Mouse (Mus musculus): Measurements from ENCODE around the gene Saysd1.

Gene Saysd1

DNA sequence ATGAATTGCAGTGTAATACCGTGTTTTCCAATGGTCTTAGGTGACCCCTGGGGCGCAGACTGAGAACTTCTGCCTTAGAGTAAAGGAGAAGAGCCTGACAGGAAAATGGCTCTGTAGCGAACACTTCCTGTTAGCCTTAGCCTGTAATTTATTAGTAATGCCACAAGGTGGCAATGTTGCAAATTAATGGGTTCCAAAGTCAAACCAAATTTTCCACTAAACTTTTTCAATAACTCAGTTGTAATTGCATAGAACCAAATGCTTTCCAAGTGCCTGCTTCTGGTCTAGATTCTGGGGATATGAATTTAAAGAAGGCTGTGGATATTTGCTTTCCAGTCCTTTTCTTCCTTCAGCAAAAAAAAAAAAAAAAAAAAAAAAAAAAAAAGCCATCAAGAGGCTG is 26.1 kb downstream of the Saysd1 start:
- no peak for DNase-seq (ENCODE audit: low spot score in 2 of 2)

GRCm38 (mm10) chr14:20110945-20111344 is 27.4 kb downstream of the Saysd1 start:
- no peak for DNase-seq (ENCODE audit: low spot score in 2 of 2)

GRCm38 (mm10) chr14:20106271-20106670 is 32.1 kb downstream of the Saysd1 start:
- no peak for DNase-seq (ENCODE audit: low spot score in 2 of 2)

GRCm38 (mm10) chr14:20103207-20103606 is 35.1 kb downstream of the Saysd1 start:
- no peak for DNase-seq (ENCODE audit: low spot score in 2 of 2)

DNA sequence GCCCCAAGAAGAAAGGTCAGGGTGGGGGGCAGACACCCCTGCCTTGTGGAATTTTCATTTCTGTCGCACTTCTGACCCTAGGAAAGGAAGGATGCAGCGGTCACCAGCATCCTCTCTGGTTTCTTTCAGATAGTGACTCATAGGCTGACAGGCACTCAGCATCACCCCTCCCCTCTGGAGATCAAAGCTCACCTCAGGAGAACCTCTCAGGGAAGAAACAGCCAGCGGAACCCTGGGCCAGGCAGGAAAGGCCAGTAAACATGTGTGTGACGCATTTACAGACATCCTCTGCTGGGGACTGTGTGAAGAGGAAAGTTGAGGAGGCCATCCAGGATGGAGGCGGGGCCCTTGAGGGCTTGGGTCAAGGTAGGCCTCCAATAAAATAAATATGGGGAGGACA is 40.3 kb downstream of the Saysd1 start:
- DNase-seq (ENCODE audit: low spot score in 2 of 2): no peak

GRCm38 (mm10) chr14:20094942-20095341 is 43.4 kb downstream of the Saysd1 start:
- DNase-seq (ENCODE audit: low spot score in 2 of 2): no peak

DNA sequence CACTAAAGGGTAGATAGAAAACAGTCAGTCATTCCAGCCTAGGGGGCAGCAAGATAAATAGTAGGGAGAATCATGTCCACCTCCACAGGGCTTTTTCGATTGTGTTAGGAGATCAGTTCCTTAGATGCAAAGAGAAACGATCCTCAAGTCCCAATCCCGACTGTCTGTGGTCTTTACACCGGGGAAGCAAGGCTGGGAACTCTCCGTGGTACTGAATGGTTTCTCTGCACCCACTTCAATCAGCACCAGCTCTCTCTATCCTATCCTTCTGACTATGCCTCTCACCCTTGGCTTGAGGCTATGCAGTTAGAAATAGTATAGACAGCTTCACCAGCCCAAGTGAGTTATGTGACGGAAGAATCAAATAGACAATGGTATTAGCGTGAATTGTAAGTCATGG is 44.8 kb downstream of the Saysd1 start:
- DNase-seq (ENCODE audit: low spot score in 2 of 2): no peak

- no peak for DNase-seq (ENCODE audit: low spot score in 2 of 2)
Observed at GRCm38 (mm10) chr14:20084335-20084734, 54.0 kb downstream of the Saysd1 start.

GRCm38 (mm10) chr14:20082536-20083325 is 55.6 kb downstream of the Saysd1 start:
- peak; percentile 85 to 90 for DNase-seq (ENCODE audit: low spot score in 2 of 2)

- no peak for DNase-seq (ENCODE audit: low spot score in 2 of 2)
Observed at GRCm38 (mm10) chr14:20081937-20082533, 56.3 kb downstream of the Saysd1 start.

DNA sequence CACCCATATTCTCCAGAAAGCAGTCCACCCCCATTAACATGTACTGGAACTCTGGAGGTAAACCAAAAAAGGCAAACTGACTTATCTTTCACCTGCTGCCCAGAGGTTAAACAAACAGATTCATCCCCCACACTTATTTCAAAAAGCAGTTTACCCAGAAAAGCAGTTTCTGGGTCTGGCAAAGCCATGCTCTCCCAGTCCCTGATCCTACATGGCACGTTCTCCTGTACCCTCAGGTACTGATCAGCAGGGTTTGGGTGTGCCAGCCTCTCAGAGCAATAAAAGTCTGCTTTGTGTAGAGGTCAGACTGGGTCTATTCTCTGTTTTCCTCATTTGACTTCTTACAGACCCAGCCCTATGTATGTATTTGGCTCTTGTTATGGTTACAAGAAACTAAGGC is 57.2 kb downstream of the Saysd1 start:
- no peak for DNase-seq (ENCODE audit: low spot score in 2 of 2)

DNA sequence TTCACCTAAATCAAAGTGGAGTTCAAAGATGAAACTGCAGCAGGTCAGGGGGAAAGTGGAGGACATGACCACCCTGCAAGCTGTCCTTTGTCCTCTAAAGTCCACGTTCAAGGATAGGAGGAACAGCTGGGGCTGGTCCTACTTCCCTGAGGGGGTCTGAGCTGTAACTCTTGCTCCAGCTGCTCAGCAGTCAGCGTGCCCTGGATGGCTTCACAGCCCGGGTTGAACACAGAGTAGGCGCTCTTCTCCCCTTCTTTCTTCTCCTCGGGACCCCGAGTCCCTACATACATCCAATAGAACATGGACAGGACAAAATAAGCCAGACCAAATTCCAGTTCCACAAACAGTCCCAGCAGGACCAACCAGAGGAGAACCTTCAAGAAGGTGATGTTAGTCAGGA is 61.2 kb downstream of the Saysd1 start:
- DNase-seq (ENCODE audit: low spot score in 2 of 2): no peak

DNA sequence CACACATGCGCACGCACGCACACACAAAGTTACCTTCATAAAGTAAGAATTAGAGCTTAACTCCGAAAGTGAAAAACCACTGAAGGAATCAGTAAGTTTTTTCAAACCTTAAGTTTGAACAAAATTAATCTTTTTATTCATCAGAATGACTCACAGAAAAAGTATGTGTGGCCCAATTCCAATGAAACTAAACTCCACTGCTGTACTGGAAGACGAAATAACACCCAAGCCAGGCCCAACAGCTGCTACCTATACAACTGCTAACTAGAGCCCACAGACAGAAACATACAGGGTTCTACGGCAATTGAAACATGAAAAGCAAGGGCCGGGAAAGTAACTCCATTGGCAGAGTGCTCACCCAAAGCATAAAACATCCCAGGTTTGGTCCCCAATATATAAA is 62.8 kb downstream of the Saysd1 start:
- DNase-seq (ENCODE audit: low spot score in 2 of 2): no peak

- DNase-seq (ENCODE audit: low spot score in 2 of 2): no peak
Observed at GRCm38 (mm10) chr14:20074759-20075158, 63.6 kb downstream of the Saysd1 start.

DNA sequence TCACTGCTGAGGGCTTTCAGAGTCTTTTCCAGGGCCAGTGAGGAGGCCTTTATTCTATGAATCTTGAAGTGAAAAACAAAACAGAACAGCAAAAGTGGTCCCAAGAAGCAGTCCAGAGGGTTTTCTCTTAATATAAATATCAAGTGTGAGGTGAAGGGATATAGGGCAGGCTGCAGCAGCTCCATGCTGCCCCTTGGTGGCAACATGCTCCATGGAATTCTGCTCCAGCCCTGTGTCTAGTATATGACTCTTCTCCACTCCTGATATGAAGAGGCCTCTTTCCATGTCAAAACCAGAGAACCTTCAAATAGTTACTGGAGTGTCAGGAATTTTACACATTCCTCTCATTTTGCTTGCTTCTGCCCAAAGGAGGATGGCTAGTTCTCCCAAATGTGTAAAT is 67.7 kb downstream of the Saysd1 start:
- DNase-seq (ENCODE audit: low spot score in 2 of 2): no peak

GRCm38 (mm10) chr14:20068365-20068764 is 70.0 kb downstream of the Saysd1 start:
- no peak for DNase-seq (ENCODE audit: low spot score in 2 of 2)

DNA sequence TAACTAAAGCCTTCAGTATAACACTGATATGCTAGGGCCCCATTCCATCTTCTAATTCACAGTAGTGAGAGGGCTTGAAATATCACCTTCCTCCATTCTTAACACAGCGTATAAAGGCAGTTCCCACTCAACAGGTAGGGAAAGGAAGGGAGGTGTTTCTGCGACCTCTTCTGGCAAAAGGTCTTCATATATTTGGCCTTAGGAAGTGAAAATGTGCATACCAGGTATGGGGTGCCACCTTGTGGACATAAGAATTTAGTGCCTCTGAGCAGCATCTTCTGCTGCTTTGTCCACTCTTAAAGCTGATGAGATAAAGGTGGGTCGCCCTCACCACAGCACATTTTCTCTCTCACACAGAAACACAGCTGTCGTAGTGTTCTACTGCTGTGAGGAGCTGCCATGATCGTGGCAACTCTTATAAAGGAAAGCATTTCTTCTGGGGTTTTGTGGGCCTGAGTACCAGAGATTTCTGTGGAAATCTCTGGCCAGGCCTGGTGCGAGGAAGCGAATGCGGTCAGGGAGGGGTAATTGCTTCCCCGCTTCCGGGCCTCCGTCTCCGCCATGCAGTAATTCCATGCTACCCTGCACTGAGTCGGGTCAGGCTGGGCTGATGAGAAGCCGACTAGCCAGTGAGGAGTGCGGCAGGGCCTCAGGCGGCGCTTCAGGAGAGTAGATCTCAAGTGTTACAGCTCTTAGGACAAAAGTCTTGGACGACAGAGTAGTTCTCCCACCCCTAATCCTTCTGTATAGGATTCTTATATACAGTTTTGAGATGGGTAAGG is 70.8 kb downstream of the Saysd1 start:
- DNase-seq (ENCODE audit: low spot score in 2 of 2): peak; percentile 58 to 66

DNA sequence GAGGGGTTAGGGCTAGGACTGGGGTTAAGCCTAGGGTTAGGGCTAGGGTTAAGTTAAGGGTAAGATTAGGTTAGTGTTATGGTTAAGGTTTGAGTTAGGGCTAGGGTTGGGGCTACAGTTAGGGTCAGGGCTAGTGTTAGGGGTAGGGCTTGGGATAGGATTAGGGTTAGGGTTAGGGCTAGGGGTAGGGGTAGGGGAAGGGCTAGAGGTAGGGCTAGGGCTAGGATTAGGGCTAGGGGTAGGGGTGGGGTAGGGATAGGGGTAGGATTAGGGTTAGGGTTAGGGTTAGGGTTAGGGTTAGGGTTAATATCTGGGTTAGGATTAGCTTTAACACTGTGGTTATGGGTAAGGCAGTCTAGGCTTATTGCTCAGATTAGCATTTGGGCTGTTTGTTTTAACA is 73.6 kb downstream of the Saysd1 start:
- DNase-seq (ENCODE audit: low spot score in 2 of 2): no peak

DNA sequence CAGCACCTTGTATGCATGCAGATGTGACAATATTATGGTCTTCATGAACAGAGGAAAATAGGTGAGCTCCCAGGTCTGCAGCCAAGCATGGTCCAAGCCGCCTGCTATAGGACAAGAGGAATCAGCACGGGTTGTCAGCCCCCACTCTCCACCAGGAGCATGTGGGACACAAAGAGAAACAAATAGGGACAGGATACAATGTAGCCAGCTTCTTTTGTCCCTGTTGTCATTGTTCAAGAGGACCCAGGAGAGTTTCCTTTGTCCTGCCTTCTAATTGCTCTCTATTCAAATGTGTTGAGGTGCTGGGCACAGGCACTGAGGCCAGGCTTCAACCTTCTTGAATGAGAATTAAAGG is 89.9 kb downstream of the Saysd1 start:
- no peak for DNase-seq (ENCODE audit: low spot score in 2 of 2)

DNA sequence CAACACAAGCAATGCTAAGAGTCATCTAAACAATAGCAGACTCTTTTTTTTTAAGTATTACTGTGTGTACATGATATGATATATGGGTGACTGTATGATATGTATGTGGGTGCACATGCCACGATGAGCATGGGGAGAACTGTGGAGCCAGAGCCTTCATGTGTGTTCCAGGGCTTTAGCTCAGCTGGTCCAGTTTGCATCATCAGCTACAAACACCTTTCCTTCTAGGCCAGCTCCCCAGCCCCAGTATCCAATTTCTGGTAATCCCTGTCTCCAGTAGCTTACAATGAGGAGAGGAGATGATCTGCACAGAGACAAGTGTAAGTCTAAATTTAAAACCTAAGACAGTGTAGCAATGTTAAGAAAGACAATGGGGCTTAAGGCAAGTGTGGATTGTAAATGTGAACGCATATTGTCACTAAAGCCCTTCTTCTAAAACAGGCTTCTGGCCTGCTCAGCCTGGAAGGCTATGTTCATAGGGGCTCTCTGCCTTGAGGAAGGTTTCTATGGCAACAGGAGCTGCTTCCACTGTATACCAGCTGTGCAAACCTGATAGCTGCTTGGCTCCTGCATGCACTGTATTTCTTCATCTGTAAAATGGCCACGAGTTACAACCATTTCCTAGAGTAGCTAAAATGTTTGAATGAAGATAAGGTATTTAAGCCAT is 90.4 kb downstream of the Saysd1 start:
- DNase-seq (ENCODE audit: low spot score in 2 of 2): no peak

DNA sequence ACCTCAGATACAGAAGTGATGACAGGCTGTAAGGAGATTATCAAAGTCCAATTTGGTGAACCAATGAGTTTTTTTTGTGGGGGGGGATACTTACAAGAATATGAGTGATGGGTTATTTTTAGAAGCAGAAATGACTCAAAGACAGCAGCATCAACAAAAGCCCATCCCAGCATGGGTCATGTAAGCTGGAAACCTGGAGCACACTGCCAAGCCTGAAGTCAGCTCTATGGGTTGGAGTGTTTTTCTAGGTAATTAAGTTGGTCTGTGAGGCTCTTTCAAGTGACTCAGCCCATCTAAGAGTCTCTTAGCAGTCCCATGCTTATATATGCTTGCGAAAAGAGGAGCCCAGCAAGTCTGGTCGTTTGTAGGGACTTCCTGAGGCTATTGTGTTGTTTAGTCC is 91.0 kb downstream of the Saysd1 start:
- no peak for DNase-seq (ENCODE audit: low spot score in 2 of 2)

GRCm38 (mm10) chr14:20044036-20044435 is 94.3 kb downstream of the Saysd1 start:
- no peak for DNase-seq (ENCODE audit: low spot score in 2 of 2)

Data from spleen, postnatal 4 days (tissue).